9 mouse cellular contexts compared by ENCODE assay signal in the genomic region with DNA sequence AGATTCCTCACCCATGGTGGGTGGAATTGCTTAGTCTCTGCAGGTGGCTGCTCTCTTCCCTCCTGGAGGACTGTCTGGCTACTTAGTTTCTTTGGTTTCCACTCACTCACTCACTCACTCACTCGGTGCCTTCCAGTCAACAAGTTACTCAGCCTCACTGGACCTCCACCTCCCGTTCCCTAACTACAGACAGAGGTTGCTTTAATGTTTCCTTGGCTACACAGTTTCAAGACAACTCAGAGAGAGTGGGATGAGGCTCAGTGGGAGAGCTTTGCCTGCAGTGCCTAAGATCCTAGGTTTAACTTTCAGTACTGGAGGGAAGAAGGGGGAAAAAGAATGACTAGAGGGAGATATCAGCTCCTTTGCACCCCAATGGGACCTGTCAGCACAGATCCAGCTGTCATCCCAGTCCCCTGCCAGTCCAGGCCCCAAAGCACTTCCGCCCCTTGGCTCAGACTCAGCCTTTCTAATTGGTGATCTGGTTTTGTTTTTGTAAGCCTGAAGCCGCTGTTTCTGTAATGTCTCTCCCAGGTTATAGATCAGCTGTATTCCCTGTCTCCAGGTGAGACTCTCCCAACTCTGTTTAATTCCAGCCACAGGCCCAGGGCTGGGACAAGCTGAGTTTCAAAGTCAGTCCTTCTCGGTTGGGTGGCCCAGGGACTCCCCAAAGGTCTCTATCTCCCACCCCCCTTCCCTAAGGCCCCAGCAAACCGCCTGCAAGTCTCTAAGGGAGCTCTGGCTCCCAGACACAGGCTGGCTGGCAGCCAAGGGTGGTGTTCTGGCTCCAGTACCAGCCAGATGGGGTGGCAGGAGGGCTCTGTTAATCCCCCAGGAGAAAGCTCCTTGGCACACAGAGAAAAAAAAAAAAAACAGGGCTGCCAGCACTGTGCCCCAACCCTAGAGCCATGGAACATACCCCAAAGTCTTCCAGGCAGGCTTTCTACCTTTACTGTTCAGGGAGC.
DNase-seq lines count a peak whose midpoint lies in the region; ATAC-seq lines count a peak whose summit lies in the region.
"Had no signal": no experiment of that assay in that cellular context is flagged by ENCODE, and none has a peak within 500 bp of the region (broad histone marks: within the 10 kb centered on the region; RNA-seq: fewer than 3 reads in every experiment).

No protein-coding gene starts in this region.

- no peak overlapping the region for H3K4me3 ChIP-seq in embryonic facial prominence, embryonic 11.5 days (ENCODE audit: low read depth, low read length)
- no peak overlapping the region for H3K4me3 ChIP-seq in heart, embryonic 13.5 days
- H3K4me3 ChIP-seq in kidney, embryonic 15.5 days (replicated peaks): no peak overlapping the region
- no peak overlapping the region for H3K4me3 ChIP-seq in liver, embryonic 12.5 days

- no peaks in the 10 kb centered on the region for H3K36me3 ChIP-seq in embryonic facial prominence, embryonic 11.5 days (replicated peaks; ENCODE audit: control insufficient read depth, insufficient read depth, low read depth, low read length)
- H3K36me3 ChIP-seq in heart, embryonic 13.5 days: no peaks in the 10 kb centered on the region
- no peaks in the 10 kb centered on the region for H3K36me3 ChIP-seq in kidney, embryonic 15.5 days
- no peaks in the 10 kb centered on the region for H3K36me3 ChIP-seq in liver, embryonic 12.5 days

- no peaks in the 10 kb centered on the region for H3K27me3 ChIP-seq in embryonic facial prominence, embryonic 11.5 days (ENCODE audit: control insufficient read depth, insufficient read depth, low read length)
- no peaks in the 10 kb centered on the region for H3K27me3 ChIP-seq in heart, embryonic 13.5 days (replicated peaks)
- 0 out of 2 replicates have a peak, but pooled peaks cover 2% of the 10 kb centered on the region for H3K27me3 ChIP-seq in kidney, embryonic 15.5 days
- no peaks in the 10 kb centered on the region for H3K27me3 ChIP-seq in liver, embryonic 12.5 days (replicated peaks)
- H3K27me3 ChIP-seq: CH12.LX had no signal

- ATAC-seq in cerebellum, adult (ENCODE audit: insufficient number of reproducible peaks, low FRiP score, low TSS enrichment): no peak
- ATAC-seq in embryonic facial prominence, embryonic 11.5 days (replicated peaks; ENCODE audit: insufficient number of reproducible peaks, low FRiP score, low TSS enrichment, low read depth): no peak
- ATAC-seq in heart, embryonic 13.5 days (ENCODE audit: extremely low read depth, insufficient number of reproducible peaks, low FRiP score, low TSS enrichment): 0 out of 2 replicates have a peak, but pooled peaks have one; percentile 38
- ATAC-seq in kidney, embryonic 15.5 days (replicated peaks; ENCODE audit: low FRiP score): peak; percentile 33; the same call in 1 of the 2 replicates
- ATAC-seq in liver, embryonic 12.5 days: no peak

- peak; percentile 75 to 83 for DNase-seq in cerebellum, postnatal 10 days
- DNase-seq in embryonic facial prominence, embryonic 11.5 days (ENCODE audit: low spot score): no peak
- DNase-seq in lung, postnatal 14 days: peak; percentile 40
- no peak for DNase-seq in spleen, postnatal 14 days (ENCODE audit: low spot score in 2 of 2)

- no peak overlapping the region for H3K4me2 ChIP-seq in embryonic facial prominence, embryonic 11.5 days (ENCODE audit: low read depth, low read length)
- H3K4me2 ChIP-seq in heart, embryonic 13.5 days: peak overlapping the region; percentile 54
- no peak overlapping the region for H3K4me2 ChIP-seq in kidney, embryonic 15.5 days
- H3K4me2 ChIP-seq in liver, embryonic 12.5 days: no peak overlapping the region

- 15% methylated on average over 6 of the region's 6 CpGs for WGBS in embryonic facial prominence, embryonic 11.5 days
- 24% methylated on average over 6 of the region's 6 CpGs for WGBS in heart, embryonic 13.5 days
- WGBS in kidney, embryonic 15.5 days: 26% methylated on average over 6 of the region's 6 CpGs
- WGBS in liver, embryonic 12.5 days (ENCODE audit: insufficient replicate concordance): 36% methylated on average over 6 of the region's 6 CpGs

- peaks cover 12% of the 10 kb centered on the region; the same call in 1 of the 2 replicates for H3K4me1 ChIP-seq in embryonic facial prominence, embryonic 11.5 days (ENCODE audit: control insufficient read depth, insufficient read depth, low read length)
- peaks cover 52% of the 10 kb centered on the region for H3K4me1 ChIP-seq in heart, embryonic 13.5 days
- H3K4me1 ChIP-seq in kidney, embryonic 15.5 days: peaks cover 26% of the 10 kb centered on the region
- H3K4me1 ChIP-seq in liver, embryonic 12.5 days: 0 out of 2 replicates have a peak, but pooled peaks cover 5% of the 10 kb centered on the region

- no peaks in the 10 kb centered on the region for H3K9me3 ChIP-seq in embryonic facial prominence, embryonic 11.5 days (replicated peaks; ENCODE audit: control insufficient read depth, low read length)
- H3K9me3 ChIP-seq in heart, embryonic 13.5 days: no peaks in the 10 kb centered on the region
- no peaks in the 10 kb centered on the region for H3K9me3 ChIP-seq in kidney, embryonic 15.5 days (replicated peaks)
- no peaks in the 10 kb centered on the region for H3K9me3 ChIP-seq in liver, embryonic 12.5 days (replicated peaks)

- H3K27ac ChIP-seq in embryonic facial prominence, embryonic 11.5 days (replicated peaks; ENCODE audit: low read depth, low read length): peak overlapping the region; percentile 42
- H3K27ac ChIP-seq in heart, embryonic 13.5 days (replicated peaks): peak overlapping the region; percentile 78
- peak overlapping the region; percentile 51 for H3K27ac ChIP-seq in kidney, embryonic 15.5 days
- no peak overlapping the region for H3K27ac ChIP-seq in liver, embryonic 12.5 days

- no peak overlapping the region for H3K9ac ChIP-seq in embryonic facial prominence, embryonic 11.5 days (replicated peaks; ENCODE audit: low read length)
- H3K9ac ChIP-seq in heart, embryonic 13.5 days: peak overlapping the region; percentile 64
- H3K9ac ChIP-seq in kidney, embryonic 15.5 days: no peak overlapping the region
- no peak overlapping the region for H3K9ac ChIP-seq in liver, embryonic 12.5 days

Comparison
In these comparisons a context has a peak if more than half of its experiments do, and no peak if none do; other contexts are left out.
1. DNase-seq: peak in cerebellum, postnatal 10 days (2 of 2) and lung, postnatal 14 days (single experiment); none in embryonic facial prominence, embryonic 11.5 days (single experiment) and spleen, postnatal 14 days (0 of 2).
2. ATAC-seq: peak in heart, embryonic 13.5 days (single experiment) and kidney, embryonic 15.5 days (single experiment); none in cerebellum, adult (single experiment), embryonic facial prominence, embryonic 11.5 days (single experiment) and liver, embryonic 12.5 days (single experiment).